Mouse (Mus musculus) right cerebral cortex, postnatal 10 days (tissue): ENCODE results near the gene Fbxl5.

Experiments used
- DNase-seq, 2 experiments: peaks; one replicate each; pipeline ENCODE4 v3.0.0; 2021; ENCODE audit warnings: low spot score in 2 of 2

Gene Fbxl5

DNA sequence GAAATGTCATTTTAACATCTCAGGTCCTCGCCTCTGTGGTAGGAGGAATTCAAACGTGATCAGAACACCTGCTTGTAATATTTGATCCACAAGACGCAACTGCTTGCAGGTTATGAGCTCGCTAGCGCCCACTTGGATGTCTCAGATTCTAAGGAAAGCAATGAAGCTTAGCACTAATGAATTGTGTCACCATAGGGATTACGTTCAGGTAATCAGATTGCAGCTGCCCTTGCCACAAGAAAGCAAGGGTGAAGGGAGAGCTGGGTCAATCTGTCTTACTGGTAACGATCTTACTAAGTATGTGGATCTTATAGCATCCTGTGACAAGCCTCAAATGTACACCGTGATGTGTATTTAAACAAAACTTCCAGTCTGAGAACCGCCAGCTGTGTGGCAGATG, 5.9 kb upstream of the Fbxl5 start:
- peak in 1 of 2 experiments; percentile 1 for DNase-seq

DNA sequence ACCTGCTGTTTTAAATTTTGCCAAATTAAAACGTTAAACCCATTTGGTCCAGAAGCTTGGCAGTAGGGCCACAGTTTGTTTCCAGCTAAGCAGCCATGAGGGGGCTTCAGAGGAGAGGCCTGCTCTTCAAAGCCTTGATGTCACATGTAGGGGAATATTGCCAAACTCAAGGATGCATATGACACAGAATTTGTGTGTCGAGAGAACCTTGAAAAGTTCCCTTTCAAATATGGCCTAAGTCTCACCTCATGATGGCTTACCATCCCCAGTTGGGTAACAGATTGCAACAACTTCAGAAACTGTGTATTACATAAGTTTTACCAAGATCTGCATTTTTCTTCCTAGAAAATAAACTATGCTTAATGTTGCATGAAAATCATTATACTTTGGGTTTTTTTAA, 5.4 kb upstream of the Fbxl5 start:
- DNase-seq, result no peak

DNA sequence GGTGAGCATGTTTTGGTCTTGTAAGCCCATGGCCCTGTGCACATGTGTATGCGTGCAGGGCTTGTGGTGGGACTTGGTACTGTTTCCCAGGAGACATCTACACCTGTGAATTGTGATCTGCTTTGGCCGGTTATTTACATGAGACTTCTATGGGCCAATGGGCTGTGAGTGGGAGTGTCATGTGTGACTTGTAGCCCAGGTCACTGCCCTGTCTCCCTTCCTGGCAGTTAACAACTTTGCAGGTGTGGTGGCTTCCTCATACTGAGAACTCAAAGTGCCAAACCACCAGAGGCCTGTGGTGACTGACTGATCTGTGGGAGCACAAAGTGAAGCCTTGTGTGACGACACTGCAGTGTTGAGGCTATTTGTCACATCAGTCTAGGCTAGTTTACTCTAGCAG, 3.1 kb upstream of the Fbxl5 start:
- no peak for DNase-seq

- no peak for DNase-seq
These were observed 1.4 kb upstream of the Fbxl5 start for GRCm38 (mm10) chr5:43822824-43823223.

DNA sequence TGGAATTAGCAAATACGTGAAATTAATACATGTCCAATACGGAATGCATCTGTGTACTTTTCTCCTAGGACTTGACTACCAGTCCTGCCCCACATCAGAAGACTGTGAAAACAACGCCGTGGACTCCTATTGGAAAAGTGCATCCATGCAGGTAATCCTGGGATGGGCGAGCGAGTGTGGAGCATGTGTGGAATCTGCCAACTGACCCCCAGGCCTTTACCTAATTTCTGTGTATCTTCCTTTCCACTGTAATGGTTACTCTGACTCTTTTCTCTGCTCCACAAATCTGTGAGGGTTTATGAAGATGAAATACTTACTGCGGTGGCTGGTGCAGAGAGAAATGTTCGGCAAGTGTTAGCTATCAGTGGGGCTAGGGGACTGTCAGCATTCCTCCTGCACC, 761 bp upstream of the Fbxl5 start:
- DNase-seq, result no peak

DNA sequence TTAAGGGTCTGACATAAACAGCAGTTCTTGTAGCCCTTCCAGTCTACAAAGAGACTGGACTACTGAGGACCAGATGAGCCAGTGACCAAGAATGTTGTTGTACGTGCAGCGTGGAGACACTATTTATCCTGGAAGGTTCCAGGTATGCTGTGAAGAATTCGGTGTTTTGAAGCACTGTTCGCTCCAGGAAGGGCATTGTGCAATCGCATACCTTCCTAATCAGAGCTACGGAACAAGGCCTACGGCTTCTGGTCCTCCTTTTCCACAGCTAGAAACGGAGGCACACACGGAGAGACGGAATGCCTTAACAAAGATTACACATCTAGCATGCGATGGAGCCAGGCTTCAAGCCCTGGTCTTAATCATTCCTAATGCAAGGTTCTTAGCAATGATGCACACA, 653 bp downstream of the Fbxl5 start:
- no peak for DNase-seq

DNA sequence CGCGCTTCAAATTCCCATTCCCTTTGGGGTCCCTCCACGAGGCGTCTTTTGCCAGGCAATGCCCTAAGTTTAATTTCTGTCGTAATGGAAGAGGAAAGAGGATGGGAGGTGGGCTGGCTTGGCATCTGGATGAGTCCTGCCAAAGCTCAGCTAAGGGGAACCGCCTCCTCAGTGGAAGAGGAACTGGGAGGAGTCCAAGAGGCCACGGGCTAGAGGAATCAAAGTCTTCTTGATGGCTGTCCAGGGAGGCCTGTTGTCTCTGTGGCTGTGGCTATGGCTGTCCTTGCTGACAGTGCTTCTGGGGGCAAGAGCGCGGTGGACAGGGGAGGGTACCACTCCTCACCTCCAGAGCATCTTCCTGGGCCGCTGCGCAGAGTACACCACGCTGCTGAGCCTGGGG, 2.7 kb downstream of the Fbxl5 start, which contains the start of gene Bst1:
TSS of gene Bst1 (plus strand) at position 191 of the 400 bp plus-strand sequence.
- DNase-seq, result no peak

- DNase-seq, result no peak
These were observed 5.7 kb downstream of the Fbxl5 start for GRCm38 (mm10) chr5:43815769-43816168.

DNA sequence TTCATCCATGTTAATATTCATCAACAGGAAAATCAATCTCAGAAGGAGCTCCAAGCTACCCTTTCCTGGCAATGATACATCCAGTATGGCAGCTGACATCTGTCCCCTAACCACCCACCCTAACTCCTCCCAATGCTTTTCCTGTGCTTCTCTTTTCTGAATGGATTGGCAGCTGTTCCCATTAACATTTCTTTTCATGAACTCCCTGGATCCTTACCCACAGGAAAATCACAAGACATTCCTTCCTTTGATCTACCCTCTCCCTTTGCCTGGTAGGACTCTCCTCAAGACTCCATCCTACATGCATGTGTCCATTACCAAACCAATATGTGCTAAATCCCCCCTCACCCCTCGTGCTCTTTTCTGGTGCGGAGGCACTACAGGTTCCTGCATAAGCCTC, 6.9 kb downstream of the Fbxl5 start:
- no peak for DNase-seq

- DNase-seq, result no peak
These were observed 10.9 kb downstream of the Fbxl5 start for GRCm38 (mm10) chr5:43810427-43811062.

GRCm38 (mm10) chr5:43807744-43808696, 13.4 kb downstream of the Fbxl5 start:
- peak; percentile 91 to 93 for DNase-seq

DNA sequence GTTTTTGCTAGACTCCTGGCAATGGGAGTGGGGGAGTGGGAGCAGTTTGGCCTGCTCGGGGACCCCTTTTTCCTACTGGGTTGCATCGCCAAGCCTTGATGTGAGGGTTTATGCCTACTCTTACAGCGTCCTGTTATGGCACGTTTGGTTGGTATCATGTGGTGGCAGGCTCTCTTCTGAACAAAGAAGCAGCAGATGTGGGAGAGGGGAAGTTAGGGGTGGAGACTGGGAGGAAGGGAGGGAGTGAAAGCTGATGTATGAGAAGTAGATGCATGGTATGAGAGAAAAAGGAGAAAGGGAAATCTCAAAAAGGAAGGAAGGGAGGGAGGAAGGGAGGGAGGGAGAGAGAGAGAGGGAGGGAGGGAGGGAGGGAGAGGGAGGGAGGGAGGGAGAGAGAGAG, 14.5 kb downstream of the Fbxl5 start:
- no peak for DNase-seq

DNA sequence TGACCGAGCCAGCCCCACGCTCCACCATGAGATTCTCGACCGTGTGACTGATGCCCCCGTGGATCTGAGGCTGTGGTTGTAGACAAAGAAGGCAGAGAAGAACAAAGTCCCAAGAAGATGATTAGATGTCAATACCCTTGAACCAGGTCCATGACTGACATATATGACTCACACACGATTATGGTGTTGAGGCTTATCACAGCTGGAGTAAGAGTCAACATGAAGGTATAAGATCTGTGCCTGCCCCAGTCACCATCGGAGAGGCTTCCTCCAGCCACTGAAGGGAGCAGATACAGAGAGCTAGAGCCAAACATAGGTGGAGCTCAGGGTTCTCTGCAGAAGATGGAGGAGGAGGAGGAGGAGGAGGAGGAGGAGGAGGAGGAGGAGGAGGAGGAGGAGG, 15.1 kb downstream of the Fbxl5 start:
- no peak for DNase-seq

DNA sequence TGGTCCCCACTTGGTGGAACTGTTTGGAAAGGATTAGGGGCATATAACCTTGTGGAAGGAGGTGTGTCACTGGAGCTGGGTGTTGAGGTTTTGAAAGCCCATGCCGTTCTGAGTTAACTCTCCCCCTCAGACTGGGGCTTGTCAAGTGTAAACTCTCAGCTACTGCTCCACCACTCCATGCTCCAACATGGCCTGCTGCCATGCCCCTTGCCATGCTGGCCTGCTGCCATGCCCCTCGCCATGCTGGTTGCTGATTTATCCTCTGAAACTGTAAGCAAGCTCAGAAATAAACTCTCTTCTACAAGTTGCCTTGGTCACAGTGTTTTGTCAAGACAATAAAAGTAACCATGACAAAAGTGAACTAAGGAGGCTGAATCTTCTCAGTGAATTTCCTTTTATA, 16.0 kb downstream of the Fbxl5 start:
- DNase-seq, result no peak

DNA sequence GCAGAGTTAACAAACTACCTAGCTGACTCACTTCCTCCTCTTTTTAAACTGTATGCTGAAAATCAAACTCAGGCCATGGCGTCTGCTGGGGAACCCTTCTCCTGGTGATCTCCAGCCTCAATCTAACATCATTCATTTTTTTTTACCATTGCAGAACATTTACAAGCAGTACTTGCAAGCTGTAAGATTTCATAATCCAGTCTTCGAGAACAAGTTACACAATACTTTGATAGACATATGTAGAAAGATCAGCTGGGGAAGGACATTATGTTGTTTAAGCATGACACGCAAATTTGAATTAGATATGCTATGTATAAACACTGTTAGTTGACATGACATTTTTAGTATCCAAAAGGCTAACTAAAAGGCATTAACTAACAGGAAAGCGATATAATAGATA, 19.6 kb downstream of the Fbxl5 start:
- DNase-seq, result no peak

DNA sequence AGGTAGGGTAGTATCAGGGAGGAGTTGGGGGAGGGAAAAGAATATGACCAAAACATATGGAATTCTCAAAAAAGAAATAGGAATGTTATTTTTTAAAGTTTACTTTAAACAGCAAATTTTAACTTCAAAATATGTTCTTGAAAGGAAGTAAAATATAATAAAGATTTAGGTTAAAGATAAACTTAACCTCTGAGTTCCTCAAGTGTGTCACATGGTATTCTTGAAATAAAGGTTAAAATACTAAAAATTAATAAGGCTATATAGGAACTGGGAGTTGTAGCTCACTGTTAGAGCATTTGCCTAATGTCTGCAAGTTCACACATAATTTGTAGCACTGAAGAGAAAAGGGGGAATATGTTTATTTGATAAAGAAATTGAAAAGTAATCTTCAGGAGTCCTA, 20.2 kb downstream of the Fbxl5 start:
- DNase-seq, result no peak

GRCm38 (mm10) chr5:43800700-43801099, 20.7 kb downstream of the Fbxl5 start:
- DNase-seq, result no peak

GRCm38 (mm10) chr5:43799530-43799929, 21.9 kb downstream of the Fbxl5 start:
- no peak for DNase-seq

- no peak for DNase-seq
These were observed 29.1 kb downstream of the Fbxl5 start for GRCm38 (mm10) chr5:43792354-43792753.

- DNase-seq, result no peak
These were observed 33.3 kb downstream of the Fbxl5 start for GRCm38 (mm10) chr5:43787976-43788752.

DNA sequence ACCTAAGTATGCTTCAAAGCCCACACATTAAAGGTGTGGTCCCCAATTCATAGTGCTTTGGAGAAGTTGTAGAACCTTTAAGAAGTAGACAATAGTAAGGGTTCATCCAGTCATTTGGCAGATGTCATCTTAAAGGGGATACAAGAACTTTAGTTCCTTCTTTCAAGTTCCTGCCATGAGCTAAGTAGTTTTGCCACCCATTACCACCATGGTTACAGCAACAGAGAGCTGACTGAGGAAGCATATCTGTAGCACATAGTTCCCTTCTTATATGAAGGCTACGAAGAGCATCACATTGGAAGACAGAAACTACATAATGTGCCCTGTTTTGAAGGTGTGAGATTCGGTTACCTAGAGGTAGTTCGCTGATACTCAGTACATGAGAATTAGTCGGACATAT, 34.8 kb downstream of the Fbxl5 start:
- no peak for DNase-seq

GRCm38 (mm10) chr5:43783996-43784395, 37.4 kb downstream of the Fbxl5 start:
- DNase-seq, result no peak
